Mouse (Mus musculus) erythroblast, embryonic 14.5 days (primary cell): ENCODE results near the gene Ankfy1.

Experiments used
- GATA1 ChIP-seq: IDR thresholded peaks from 2 replicates; pipeline ENCODE4 v1.6.1; 2012; ENCODE audit warnings: low read length, inconsistent platforms, mixed read lengths
- TAL1 ChIP-seq: IDR thresholded peaks from 3 replicates; pipeline ENCODE4 v1.6.1; 2012; ENCODE audit warnings: low read length, inconsistent platforms, mixed read lengths

DNA sequence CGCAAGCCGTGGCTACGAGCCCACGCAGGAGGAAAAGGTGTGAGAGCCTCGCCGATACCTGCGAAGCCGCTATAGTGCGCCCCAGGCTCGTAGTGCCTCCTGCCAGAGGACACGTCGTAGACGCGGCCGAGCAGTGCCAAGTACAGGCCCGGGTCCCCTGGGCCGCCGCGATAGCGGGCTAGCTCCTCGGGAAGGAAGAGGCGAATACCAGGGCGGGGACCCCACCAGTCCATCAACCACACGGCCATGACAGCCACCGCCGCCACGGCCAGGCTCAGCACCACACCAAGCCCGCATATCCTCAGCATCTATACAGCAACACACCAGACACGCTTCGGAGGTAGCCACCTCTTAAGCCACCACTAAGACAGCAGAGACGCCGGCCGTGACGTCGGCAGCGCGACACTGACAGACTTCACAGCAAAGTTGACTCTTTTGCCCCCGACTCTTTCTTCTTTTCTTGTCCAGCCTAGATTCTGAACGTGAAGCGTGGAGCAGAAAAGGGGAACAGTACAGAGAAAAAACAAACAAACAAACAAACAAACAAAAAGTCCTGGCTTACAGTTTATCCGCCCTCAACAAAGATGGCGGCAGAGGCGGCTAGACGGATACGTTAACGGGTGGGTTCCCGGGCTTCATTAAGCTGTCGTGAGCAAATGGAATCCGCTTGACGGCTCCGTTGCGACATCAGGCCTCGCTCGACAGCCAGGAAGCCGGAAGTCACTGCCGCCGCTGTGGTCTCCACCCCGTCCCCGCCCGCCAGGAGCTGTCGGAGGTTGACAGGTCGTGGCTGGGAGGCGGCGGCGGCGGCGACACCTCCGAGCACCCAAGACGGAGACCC is 105.9 kb downstream of the Ankfy1 start, which contains the start of the genes Cyb5d2 and Zzef1:
- no peak for TF ChIP-seq GATA1
- TF ChIP-seq TAL1: no peak
